Mouse (Mus musculus): ENCODE results near the gene Vmn1r219. TPM values are rescaled to one million over a fixed set of nuclear protein-coding genes. Genes with fewer than 3 reads are reported as not detected.
"Not testable (repeated sequence)": the region's sequence is repeated elsewhere in the genome, so short reads cannot be mapped to it uniquely, and the experiment has no call there.

Gene Vmn1r219
- not detected in 2 replicates for polyA plus RNA-seq (2012; ENCODE audit: insufficient read depth, insufficient read length, missing spikeins)

GRCm38 (mm10) chr13:23159012-23159411, at the start of gene Vmn1r219:
Gene Vmn1r219, plus strand, starts transcription at chr13:23159312.
- Histone ChIP-seq H3K4me3 (ENCODE audit: insufficient read depth, low read depth, low read length) (no peak within 1 kb of the TSS), H3K4me1 (ENCODE audit: control insufficient read depth, insufficient read depth, insufficient read length, low read length) (no peaks in the 10 kb centered on the region), H3K27ac (replicated peaks; ENCODE audit: low read depth, low read length) (no peak within 1 kb of the TSS)

- H3K4me3 ChIP-seq (ENCODE audit: insufficient read depth, low read depth, low read length); H3K27ac ChIP-seq (replicated peaks; ENCODE audit: low read depth, low read length); H3K4me1 ChIP-seq (ENCODE audit: control insufficient read depth, insufficient read depth, insufficient read length, low read length): not testable (repeated sequence)
Measured at GRCm38 (mm10) chr13:23118126-23118525, 41.0 kb upstream of the Vmn1r219 start, which contains the start of gene Vmn1r217. Gene Vmn1r217, minus strand, starts transcription at chr13:23118226.

GRCm38 (mm10) chr13:23120611-23121010, 38.5 kb upstream of the Vmn1r219 start:
- no peaks in the 10 kb centered on the region for H3K4me1 ChIP-seq (ENCODE audit: control insufficient read depth, insufficient read depth, insufficient read length, low read length)
- H3K27ac ChIP-seq (replicated peaks; ENCODE audit: low read depth, low read length), result no peak overlapping the region
- H3K4me3 ChIP-seq (ENCODE audit: insufficient read depth, low read depth, low read length), result no peak overlapping the region

- H3K27ac ChIP-seq (replicated peaks; ENCODE audit: low read depth, low read length), result no peak within 1 kb of the TSS
- no peaks in the 10 kb centered on the region for H3K4me1 ChIP-seq (ENCODE audit: control insufficient read depth, insufficient read depth, insufficient read length, low read length)
- no peak within 1 kb of the TSS for H3K4me3 ChIP-seq (ENCODE audit: insufficient read depth, low read depth, low read length)
Measured at GRCm38 (mm10) chr13:23133099-23133498, 26.0 kb upstream of the Vmn1r219 start, which contains the start of gene Vmn1r218. Gene Vmn1r218, plus strand, starts transcription at chr13:23133155.

- Histone ChIP-seq H3K27ac (replicated peaks; ENCODE audit: low read depth, low read length) (no peak overlapping the region), H3K4me3 (ENCODE audit: insufficient read depth, low read depth, low read length) (no peak overlapping the region), H3K4me1 (ENCODE audit: control insufficient read depth, insufficient read depth, insufficient read length, low read length) (no peaks in the 10 kb centered on the region)
Measured at GRCm38 (mm10) chr13:23133501-23133900, 25.6 kb upstream of the Vmn1r219 start.

GRCm38 (mm10) chr13:23138880-23139279, 20.2 kb upstream of the Vmn1r219 start:
- Histone ChIP-seq H3K4me1 (ENCODE audit: control insufficient read depth, insufficient read depth, insufficient read length, low read length) (no peaks in the 10 kb centered on the region), H3K4me3 (ENCODE audit: insufficient read depth, low read depth, low read length) (no peak overlapping the region), H3K27ac (replicated peaks; ENCODE audit: low read depth, low read length) (no peak overlapping the region)

- H3K4me3 ChIP-seq (ENCODE audit: insufficient read depth, low read depth, low read length), result no peak overlapping the region
- no peaks in the 10 kb centered on the region for H3K4me1 ChIP-seq (ENCODE audit: control insufficient read depth, insufficient read depth, insufficient read length, low read length)
- no peak overlapping the region for H3K27ac ChIP-seq (replicated peaks; ENCODE audit: low read depth, low read length)
Measured at GRCm38 (mm10) chr13:23157848-23158247, 1.3 kb upstream of the Vmn1r219 start.

- H3K4me1 ChIP-seq (ENCODE audit: control insufficient read depth, insufficient read depth, insufficient read length, low read length), result not testable (repeated sequence)
Measured at GRCm38 (mm10) chr13:23166471-23166870, 7.4 kb downstream of the Vmn1r219 start.

GRCm38 (mm10) chr13:23187875-23188274, 28.8 kb downstream of the Vmn1r219 start, which contains the start of gene Vmn1r220:
Gene Vmn1r220, minus strand, starts transcription at chr13:23187975.
- H3K4me3 ChIP-seq (ENCODE audit: insufficient read depth, low read depth, low read length), result no peak within 1 kb of the TSS
- no peaks in the 10 kb centered on the region for H3K4me1 ChIP-seq (ENCODE audit: control insufficient read depth, insufficient read depth, insufficient read length, low read length)
- no peak within 1 kb of the TSS for H3K27ac ChIP-seq (replicated peaks; ENCODE audit: low read depth, low read length)

More at GRCm38 (mm10) chr13:23166471-23166870, 7.4 kb downstream of the Vmn1r219 start:
- H3K27ac ChIP-seq (replicated peaks; ENCODE audit: low read depth, low read length); H3K4me3 ChIP-seq (ENCODE audit: insufficient read depth, low read depth, low read length): not testable (repeated sequence)

GRCm38 (mm10) chr13:23203885-23204284, 44.8 kb downstream of the Vmn1r219 start:
- H3K4me3 ChIP-seq (ENCODE audit: insufficient read depth, low read depth, low read length); H3K4me1 ChIP-seq (ENCODE audit: control insufficient read depth, insufficient read depth, insufficient read length, low read length); H3K27ac ChIP-seq (replicated peaks; ENCODE audit: low read depth, low read length): not testable (repeated sequence)

- not testable (repeated sequence) for H3K4me3 ChIP-seq (ENCODE audit: insufficient read depth, low read depth, low read length); H3K27ac ChIP-seq (replicated peaks; ENCODE audit: low read depth, low read length); H3K4me1 ChIP-seq (ENCODE audit: control insufficient read depth, insufficient read depth, insufficient read length, low read length)
Measured at GRCm38 (mm10) chr13:23213827-23214226, 54.7 kb downstream of the Vmn1r219 start, which contains the start of gene Vmn1r221. Gene Vmn1r221, plus strand, starts transcription at chr13:23214127.

Other genes starting within 250 kb of the Vmn1r219 start
- gene Vmn1r213, start 151.7 kb upstream of the Vmn1r219 start, polyA plus RNA-seq (2012; ENCODE audit: insufficient read depth, insufficient read length, missing spikeins), result not detected in 2 replicates
- not detected in 2 replicates for gene Vmn1r214, start 128.9 kb upstream of the Vmn1r219 start, polyA plus RNA-seq (2012; ENCODE audit: insufficient read depth, insufficient read length, missing spikeins)
- not detected in 2 replicates for gene Vmn1r215, start 91.3 kb upstream of the Vmn1r219 start, polyA plus RNA-seq (2012; ENCODE audit: insufficient read depth, insufficient read length, missing spikeins)
- not detected in 2 replicates for gene Vmn1r217, start 41.1 kb upstream of the Vmn1r219 start, polyA plus RNA-seq (2012; ENCODE audit: insufficient read depth, insufficient read length, missing spikeins)
- gene Vmn1r218, start 26.2 kb upstream of the Vmn1r219 start, polyA plus RNA-seq (2012; ENCODE audit: insufficient read depth, insufficient read length, missing spikeins), result not detected in 2 replicates
- gene Vmn1r220, start 28.7 kb downstream of the Vmn1r219 start, polyA plus RNA-seq (2012; ENCODE audit: insufficient read depth, insufficient read length, missing spikeins), result not detected in 2 replicates
- gene Vmn1r221, start 54.8 kb downstream of the Vmn1r219 start, polyA plus RNA-seq (2012; ENCODE audit: insufficient read depth, insufficient read length, missing spikeins), result not detected in 2 replicates
- gene Vmn1r222, start 76.6 kb downstream of the Vmn1r219 start, polyA plus RNA-seq (2012; ENCODE audit: insufficient read depth, insufficient read length, missing spikeins), result not detected in 2 replicates
- gene Vmn1r223, start 87.8 kb downstream of the Vmn1r219 start, polyA plus RNA-seq (2012; ENCODE audit: insufficient read depth, insufficient read length, missing spikeins), result not detected in 2 replicates
- 10.1 and 12.5 TPM in 2 replicates for gene Zfp322a, start 209.9 kb downstream of the Vmn1r219 start, polyA plus RNA-seq (2012; ENCODE audit: insufficient read depth, insufficient read length, missing spikeins)

All from brown adipose tissue, adult 24 weeks (tissue).